Mouse (Mus musculus): ENCODE measurements around the gene Grin2a. TPM values are rescaled to one million over a fixed set of nuclear protein-coding genes. Genes with fewer than 3 reads are reported as not detected.

The Grin2a gene
- polyA plus RNA-seq, 2 experiments: not detected

DNA sequence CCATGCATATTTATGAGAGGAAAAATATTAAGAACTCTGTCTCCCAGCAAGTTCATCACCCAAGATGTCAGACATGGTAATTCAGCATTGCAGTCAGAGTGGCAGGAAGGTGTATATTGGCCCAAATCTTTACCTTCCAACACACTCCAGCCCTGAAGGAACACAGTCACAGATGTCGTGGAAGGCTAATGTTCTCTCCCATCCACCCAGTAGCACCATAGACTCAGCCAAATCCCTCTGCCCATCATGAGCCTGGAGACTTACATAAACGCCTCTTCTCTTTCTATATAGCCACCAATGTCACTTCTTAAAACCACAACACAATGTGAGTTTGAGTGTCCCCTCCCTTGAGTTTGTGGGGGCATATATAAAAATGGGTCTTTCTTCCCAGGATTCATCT, 406.2 kb downstream of the Grin2a start:
- Histone ChIP-seq H3K27me3 (ENCODE audit: control insufficient read depth, insufficient read depth, low read length) (no peaks in the 10 kb centered on the region), H3K4me3 (ENCODE audit: insufficient read depth in 1 of 2, low read depth in 2 of 2, low read length in 2 of 2) (no peak overlapping the region), H3K4me1 (replicated peaks; ENCODE audit: control insufficient read depth in 2 of 2, insufficient read depth in 2 of 2, low read length in 1 of 2) (no peaks in the 10 kb centered on the region), H3K4me2 (ENCODE audit: low read depth) (no peak overlapping the region), H3K9me3 (ENCODE audit: control insufficient read depth, low read length) (no peaks in the 10 kb centered on the region), H3K27ac (no peak overlapping the region), H3K9ac (replicated peaks) (no peak overlapping the region), H3K36me3 (replicated peaks; ENCODE audit: control insufficient read depth, insufficient read depth, low read depth) (no peaks in the 10 kb centered on the region)
- no peak for ATAC-seq (ENCODE audit: insufficient read depth)
- WGBS (ENCODE audit: insufficient replicate concordance): 39% methylated on average over 2 of the region's 2 CpGs
- DNase-seq (ENCODE audit: low read depth in 3 of 3, low spot score in 3 of 3): no peak
- TF ChIP-seq CTCF (IDR thresholded peaks at IDR 0.05; ENCODE audit: low read depth): no peak
- TF ChIP-seq EP300 (IDR thresholded peaks at IDR 0.05; ENCODE audit: low read depth): no peak

DNA sequence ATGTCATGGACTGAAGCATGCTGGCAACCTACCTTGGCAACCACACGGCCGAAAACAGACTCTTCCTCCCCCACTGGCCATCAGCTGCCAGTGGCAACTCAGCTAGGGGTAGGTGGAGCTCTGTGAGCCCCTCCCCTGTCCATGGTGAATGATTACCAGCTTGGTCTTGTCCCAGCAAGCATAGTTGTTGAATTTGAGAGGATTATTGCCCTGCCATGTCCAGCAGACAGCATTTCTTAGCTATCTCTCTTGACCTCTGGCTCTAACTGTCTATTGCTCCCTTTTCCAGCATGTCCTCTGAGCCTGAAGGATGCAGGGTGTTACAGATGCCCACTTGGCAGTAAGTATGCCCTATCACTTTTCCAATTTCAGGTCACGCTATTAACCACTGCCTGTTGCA, 406.9 kb downstream of the Grin2a start:
- DNase-seq (ENCODE audit: low read depth in 3 of 3, low spot score in 3 of 3) (no peak), ATAC-seq (ENCODE audit: insufficient read depth) (no peak)
- Histone ChIP-seq H3K4me2 (ENCODE audit: low read depth) (no peak overlapping the region), H3K4me3 (ENCODE audit: insufficient read depth in 1 of 2, low read depth in 2 of 2, low read length in 2 of 2) (no peak overlapping the region), H3K9ac (replicated peaks) (no peak overlapping the region), H3K27ac (no peak overlapping the region), H3K4me1 (replicated peaks; ENCODE audit: control insufficient read depth in 2 of 2, insufficient read depth in 2 of 2, low read length in 1 of 2) (no peaks in the 10 kb centered on the region), H3K36me3 (replicated peaks; ENCODE audit: control insufficient read depth, insufficient read depth, low read depth) (no peaks in the 10 kb centered on the region), H3K9me3 (ENCODE audit: control insufficient read depth, low read length) (no peaks in the 10 kb centered on the region), H3K27me3 (ENCODE audit: control insufficient read depth, insufficient read depth, low read length) (no peaks in the 10 kb centered on the region)
- WGBS (ENCODE audit: insufficient replicate concordance): 41% methylated on average over 3 of the region's 3 CpGs
- no peak for TF ChIP-seq CTCF (IDR thresholded peaks at IDR 0.05; ENCODE audit: low read depth)
- no peak for TF ChIP-seq EP300 (IDR thresholded peaks at IDR 0.05; ENCODE audit: low read depth)

DNA sequence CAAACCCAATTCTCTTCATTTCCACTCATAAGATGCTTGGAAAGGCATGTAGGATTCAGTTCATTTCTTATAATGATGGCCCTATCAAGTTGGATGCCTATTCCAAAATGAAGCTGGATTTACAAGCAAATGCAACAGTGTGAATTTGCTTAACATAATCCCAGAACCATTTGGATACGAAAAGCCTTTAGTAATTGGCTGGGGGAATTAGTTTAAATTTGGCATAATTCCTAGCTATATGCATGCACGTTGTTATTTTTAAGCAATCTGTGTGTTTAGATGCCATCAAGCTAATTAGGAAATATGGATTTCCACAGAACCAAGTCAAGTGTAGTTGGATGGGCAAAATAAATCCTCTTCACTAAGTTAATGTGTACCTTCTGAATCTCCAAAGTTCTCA, 411.4 kb downstream of the Grin2a start:
- Histone ChIP-seq H3K27ac (no peak overlapping the region), H3K4me1 (replicated peaks; ENCODE audit: control insufficient read depth in 2 of 2, insufficient read depth in 2 of 2, low read length in 1 of 2) (no peaks in the 10 kb centered on the region), H3K9me3 (ENCODE audit: control insufficient read depth, low read length) (no peaks in the 10 kb centered on the region), H3K27me3 (ENCODE audit: control insufficient read depth, insufficient read depth, low read length) (no peaks in the 10 kb centered on the region), H3K4me2 (ENCODE audit: low read depth) (no peak overlapping the region), H3K4me3 (ENCODE audit: insufficient read depth in 1 of 2, low read depth in 2 of 2, low read length in 2 of 2) (no peak overlapping the region), H3K9ac (replicated peaks) (no peak overlapping the region), H3K36me3 (replicated peaks; ENCODE audit: control insufficient read depth, insufficient read depth, low read depth) (no peaks in the 10 kb centered on the region)
- DNase-seq (ENCODE audit: low read depth in 3 of 3, low spot score in 3 of 3): no peak
- TF ChIP-seq CTCF (IDR thresholded peaks at IDR 0.05; ENCODE audit: low read depth) (no peak), EP300 (IDR thresholded peaks at IDR 0.05; ENCODE audit: low read depth) (no peak)
- ATAC-seq (ENCODE audit: insufficient read depth): no peak
- 50% methylated on average over 2 of the region's 2 CpGs for WGBS (ENCODE audit: insufficient replicate concordance)

DNA sequence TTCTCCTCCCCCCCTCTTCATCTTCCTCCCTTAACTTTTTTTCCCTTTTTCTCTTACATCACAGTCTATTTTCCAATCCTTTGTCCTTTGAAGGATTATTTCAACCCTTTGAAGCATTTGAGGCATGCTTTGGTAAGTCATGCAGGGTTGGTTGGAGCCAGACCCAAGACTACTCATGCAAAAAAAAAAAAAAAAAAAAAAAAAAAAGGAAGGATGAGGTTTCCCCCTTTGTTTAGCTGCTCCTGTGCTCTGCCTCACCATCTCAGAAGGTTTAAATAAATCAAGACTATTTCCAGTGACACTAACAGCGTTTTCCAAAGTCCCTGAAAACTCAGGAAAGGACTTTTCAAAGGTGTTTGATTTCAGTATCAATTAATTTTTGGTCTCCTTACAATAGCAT, 423.6 kb downstream of the Grin2a start:
- DNase-seq (ENCODE audit: low read depth in 3 of 3, low spot score in 3 of 3) (no peak), ATAC-seq (ENCODE audit: insufficient read depth) (no peak)
- Histone ChIP-seq H3K4me3 (ENCODE audit: insufficient read depth in 1 of 2, low read depth in 2 of 2, low read length in 2 of 2) (no peak overlapping the region), H3K27ac (no peak overlapping the region), H3K9me3 (ENCODE audit: control insufficient read depth, low read length) (no peaks in the 10 kb centered on the region), H3K4me1 (replicated peaks; ENCODE audit: control insufficient read depth in 2 of 2, insufficient read depth in 2 of 2, low read length in 1 of 2) (no peaks in the 10 kb centered on the region), H3K9ac (replicated peaks) (no peak overlapping the region), H3K36me3 (replicated peaks; ENCODE audit: control insufficient read depth, insufficient read depth, low read depth) (no peaks in the 10 kb centered on the region), H3K27me3 (ENCODE audit: control insufficient read depth, insufficient read depth, low read length) (no peaks in the 10 kb centered on the region), H3K4me2 (ENCODE audit: low read depth) (no peak overlapping the region)
- WGBS (ENCODE audit: insufficient replicate concordance): 15% methylated on average over 1 of the region's 1 CpGs
- TF ChIP-seq CTCF (IDR thresholded peaks at IDR 0.05; ENCODE audit: low read depth) (no peak), EP300 (IDR thresholded peaks at IDR 0.05; ENCODE audit: low read depth) (no peak)

DNA sequence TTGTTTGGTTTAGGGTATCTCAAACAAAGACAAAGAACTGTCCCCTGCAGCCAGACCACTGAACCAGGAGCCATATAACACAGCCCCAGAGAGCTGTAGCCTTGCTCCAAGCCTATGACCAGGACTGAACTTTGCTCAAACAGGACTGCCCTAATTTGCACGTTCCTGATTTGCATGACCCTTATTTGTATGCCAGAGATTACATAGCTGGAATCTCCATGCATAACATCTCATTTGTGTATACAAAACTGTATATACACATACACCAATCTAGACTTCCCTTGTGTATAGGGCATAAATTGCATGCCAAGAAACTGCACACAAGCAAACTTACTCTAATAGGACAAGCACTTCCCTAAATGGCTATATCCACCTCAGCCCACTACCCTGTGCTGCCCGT, 428.1 kb downstream of the Grin2a start:
- ATAC-seq (ENCODE audit: insufficient read depth) (no peak), DNase-seq (ENCODE audit: low read depth in 3 of 3, low spot score in 3 of 3) (no peak)
- Histone ChIP-seq H3K27me3 (ENCODE audit: control insufficient read depth, insufficient read depth, low read length) (no peaks in the 10 kb centered on the region), H3K4me2 (ENCODE audit: low read depth) (no peak overlapping the region), H3K36me3 (replicated peaks; ENCODE audit: control insufficient read depth, insufficient read depth, low read depth) (no peaks in the 10 kb centered on the region), H3K9ac (replicated peaks) (no peak overlapping the region), H3K27ac (no peak overlapping the region), H3K4me1 (replicated peaks; ENCODE audit: control insufficient read depth in 2 of 2, insufficient read depth in 2 of 2, low read length in 1 of 2) (no peaks in the 10 kb centered on the region), H3K4me3 (ENCODE audit: insufficient read depth in 1 of 2, low read depth in 2 of 2, low read length in 2 of 2) (no peak overlapping the region), H3K9me3 (ENCODE audit: control insufficient read depth, low read length) (no peaks in the 10 kb centered on the region)
- no peak for TF ChIP-seq CTCF (IDR thresholded peaks at IDR 0.05; ENCODE audit: low read depth)
- TF ChIP-seq EP300 (IDR thresholded peaks at IDR 0.05; ENCODE audit: low read depth): no peak
- WGBS (ENCODE audit: insufficient replicate concordance): 26% methylated on average over 2 of the region's 2 CpGs

Measured in liver, embryonic 14.5 days (tissue).